Mouse (Mus musculus) thymus, postnatal 0 days (tissue): ENCODE data around the gene Sh3pxd2b. TPM values are rescaled to one million over a fixed set of nuclear protein-coding genes. Genes with fewer than 3 reads are reported as not detected.

Experiments used
- DNase-seq: peaks from one replicate; pipeline ENCODE4 v3.0.0-alpha.2; 2015; ENCODE audit warnings: low spot score
- polyA plus RNA-seq: library from polyadenylated mRNA; unstranded; fragments of >200 nt; fragmentation: Nextera tagmentation; extraction: Ambion mirVana; gene quantifications from 2 replicates; pipeline ENCODE4 v1.2.1, GENCODE M21; 2015

The Sh3pxd2b gene
- polyA plus RNA-seq, 1 experiment from 2014 or later, result 2.7 TPM

- DNase-seq, result no peak
Measured at GRCm38 (mm10) chr11:32425043-32425658, 77.5 kb downstream of the Sh3pxd2b start.

- DNase-seq, result no peak
Measured at GRCm38 (mm10) chr11:32427537-32427936, 79.9 kb downstream of the Sh3pxd2b start.

GRCm38 (mm10) chr11:32435410-32436060 lies 87.9 kb downstream of the Sh3pxd2b start:
- DNase-seq, result no peak

GRCm38 (mm10) chr11:32442576-32442975 lies 95.0 kb downstream of the Sh3pxd2b start:
- no peak for DNase-seq

- no peak for DNase-seq
Measured at GRCm38 (mm10) chr11:32444266-32444665, 96.6 kb downstream of the Sh3pxd2b start.

- DNase-seq, result no peak
Measured at GRCm38 (mm10) chr11:32445135-32445534, 97.5 kb downstream of the Sh3pxd2b start.

- peak; percentile 65 for DNase-seq
Measured at GRCm38 (mm10) chr11:32445637-32446226, 98.1 kb downstream of the Sh3pxd2b start.

GRCm38 (mm10) chr11:32450216-32450615 lies 102.6 kb downstream of the Sh3pxd2b start:
- peak; percentile 79 for DNase-seq

- no peak for DNase-seq
Measured at GRCm38 (mm10) chr11:32451306-32451705, 103.7 kb downstream of the Sh3pxd2b start.

GRCm38 (mm10) chr11:32452745-32453144 lies 105.1 kb downstream of the Sh3pxd2b start:
- no peak for DNase-seq

- no peak for DNase-seq
Measured at GRCm38 (mm10) chr11:32453353-32453915, 105.8 kb downstream of the Sh3pxd2b start.

GRCm38 (mm10) chr11:32454231-32454799 lies 106.7 kb downstream of the Sh3pxd2b start:
- no peak for DNase-seq

GRCm38 (mm10) chr11:32454800-32455506 lies 107.3 kb downstream of the Sh3pxd2b start, which contains the start of gene Ubtd2:
Ubtd2 (plus strand) TSS chr11:32455370.
- DNase-seq, result peak; percentile 95

- peak; percentile 44 for DNase-seq
Measured at GRCm38 (mm10) chr11:32455507-32456141, 108.0 kb downstream of the Sh3pxd2b start.

- no peak for DNase-seq
Measured at GRCm38 (mm10) chr11:32456356-32456755, 108.7 kb downstream of the Sh3pxd2b start.

- DNase-seq, result no peak
Measured at GRCm38 (mm10) chr11:32464282-32464681, 116.7 kb downstream of the Sh3pxd2b start.

GRCm38 (mm10) chr11:32471925-32472324 lies 124.3 kb downstream of the Sh3pxd2b start:
- DNase-seq, result no peak

GRCm38 (mm10) chr11:32474725-32475124 lies 127.1 kb downstream of the Sh3pxd2b start:
- DNase-seq, result peak; percentile 49

GRCm38 (mm10) chr11:32475487-32476236 lies 128.0 kb downstream of the Sh3pxd2b start:
- peak; percentile 37 for DNase-seq
